Mouse (Mus musculus) midbrain, embryonic 12.5 days (tissue): Measurements from ENCODE around the gene Il1r1. TPM values are rescaled to one million over a fixed set of nuclear protein-coding genes. Genes with fewer than 3 reads are reported as not detected.

Source experiments
- ATAC-seq: fragments of 200-750 bp; cut with Nextera tagmentation; 2 replicates; pipeline ENCODE4 v1.8.0; 2017; ENCODE audit warnings: low read depth, moderate TSS enrichment, moderate library complexity; ENCODE audit not compliant: low FRiP score
- H3K27ac ChIP-seq: fragments of 300-500 bp; sonication (generic); replicated peaks from 2 replicates; pipeline ENCODE4 v1.5.1; 2016; ENCODE audit warnings: mild to moderate bottlenecking
- H3K27me3 ChIP-seq: fragments of 300-500 bp; sonication (generic); 2 replicates; pipeline ENCODE4 v1.6.1; 2016; ENCODE audit warnings: mild to moderate bottlenecking
- H3K36me3 ChIP-seq: fragments of 300-500 bp; sonication (generic); 2 replicates; pipeline ENCODE4 v1.6.1; 2016
- H3K4me1 ChIP-seq: fragments of 300-500 bp; sonication (generic); 2 replicates; pipeline ENCODE4 v1.6.1; 2016
- H3K4me2 ChIP-seq: fragments of 300-500 bp; sonication (generic); replicated peaks from 2 replicates; pipeline ENCODE4 v1.6.1; 2016; ENCODE audit warnings: mild to moderate bottlenecking, moderate library complexity
- H3K4me3 ChIP-seq: fragments of 300-500 bp; sonication (generic); 2 replicates; pipeline ENCODE4 v1.5.1; 2016; ENCODE audit warnings: mild to moderate bottlenecking
- H3K9ac ChIP-seq: fragments of 300-500 bp; sonication (generic); replicated peaks from 2 replicates; pipeline ENCODE4 v1.6.1; 2016; ENCODE audit warnings: mild to moderate bottlenecking, moderate library complexity
- H3K9me3 ChIP-seq: fragments of 300-500 bp; sonication (generic); 2 replicates; pipeline ENCODE4 v1.6.1; 2016; ENCODE audit warnings: mild to moderate bottlenecking
- WGBS: fragments of 180-500 bp; shearing (Covaris S2); methylation state at CpG from one replicate; pipeline ENCODE4 v1.1.7; 2016; 5-methylcytosine and 5-hydroxymethylcytosine counted together
- polyA plus RNA-seq: library from polyadenylated mRNA; unstranded; fragments of >200 nt; fragmentation: Nextera tagmentation; extraction: Ambion mirVana; gene quantifications from 2 replicates; pipeline ENCODE4 v1.2.1, GENCODE M21; 2016

The Il1r1 gene
- polyA plus RNA-seq, 1 experiment from 2014 or later, result 1.9 TPM

- Histone ChIP-seq H3K9ac (no peak overlapping the region), H3K9me3 (no peaks in the 10 kb centered on the region), H3K4me2 (no peak overlapping the region), H3K4me3 (no peak overlapping the region), H3K4me1 (no peaks in the 10 kb centered on the region), H3K27ac (no peak overlapping the region), H3K27me3 (no peaks in the 10 kb centered on the region), H3K36me3 (no peaks in the 10 kb centered on the region)
- 86% methylated on average over 1 of the region's 1 CpGs for WGBS
- ATAC-seq, result no peak
These were observed 48.6 kb downstream of the Il1r1 start for GRCm38 (mm10) chr1:40273491-40273890.

- H3K4me3 ChIP-seq, result no peak overlapping the region
- H3K36me3 ChIP-seq, result no peaks in the 10 kb centered on the region
- H3K27me3 ChIP-seq, result no peaks in the 10 kb centered on the region
- no peaks in the 10 kb centered on the region for H3K4me1 ChIP-seq
- no peak overlapping the region for H3K4me2 ChIP-seq
- H3K27ac ChIP-seq, result no peak overlapping the region
- H3K9ac ChIP-seq, result no peak overlapping the region
- ATAC-seq, result no peak
- H3K9me3 ChIP-seq, result no peaks in the 10 kb centered on the region
- WGBS, result 85% methylated on average over 10 of the region's 10 CpGs
These were observed 50.6 kb downstream of the Il1r1 start for GRCm38 (mm10) chr1:40275285-40276013.

- no peak for ATAC-seq
These were observed 53.1 kb downstream of the Il1r1 start for GRCm38 (mm10) chr1:40277944-40278343.

GRCm38 (mm10) chr1:40278720-40279119, 53.8 kb downstream of the Il1r1 start:
- H3K27me3 ChIP-seq, result no peaks in the 10 kb centered on the region
- no peaks in the 10 kb centered on the region for H3K36me3 ChIP-seq
- no peak overlapping the region for H3K4me2 ChIP-seq
- H3K4me3 ChIP-seq, result no peak overlapping the region
- no peak overlapping the region for H3K9ac ChIP-seq
- H3K27ac ChIP-seq, result no peak overlapping the region
- H3K9me3 ChIP-seq, result no peaks in the 10 kb centered on the region
- ATAC-seq, result no peak
- no peaks in the 10 kb centered on the region for H3K4me1 ChIP-seq
- WGBS, result 80% methylated on average over 2 of the region's 2 CpGs

More at GRCm38 (mm10) chr1:40277944-40278343, 53.1 kb downstream of the Il1r1 start:
- Histone ChIP-seq H3K9me3 (no peaks in the 10 kb centered on the region), H3K27ac (no peak overlapping the region), H3K4me1 (no peaks in the 10 kb centered on the region), H3K9ac (no peak overlapping the region), H3K27me3 (no peaks in the 10 kb centered on the region), H3K4me2 (no peak overlapping the region), H3K4me3 (no peak overlapping the region), H3K36me3 (no peaks in the 10 kb centered on the region)
- 91% methylated on average over 4 of the region's 4 CpGs for WGBS

GRCm38 (mm10) chr1:40279182-40279743, 54.4 kb downstream of the Il1r1 start:
- no peaks in the 10 kb centered on the region for H3K9me3 ChIP-seq
- WGBS, result 91% methylated on average over 11 of the region's 11 CpGs
- no peak for ATAC-seq
- no peak overlapping the region for H3K4me2 ChIP-seq
- H3K27me3 ChIP-seq, result no peaks in the 10 kb centered on the region
- no peak overlapping the region for H3K9ac ChIP-seq
- no peak overlapping the region for H3K4me3 ChIP-seq
- no peaks in the 10 kb centered on the region for H3K4me1 ChIP-seq
- H3K27ac ChIP-seq, result no peak overlapping the region
- no peaks in the 10 kb centered on the region for H3K36me3 ChIP-seq

- no peak for ATAC-seq
- WGBS, result 80% methylated on average over 4 of the region's 4 CpGs
- Histone ChIP-seq H3K36me3 (no peaks in the 10 kb centered on the region), H3K4me2 (no peak overlapping the region), H3K9ac (no peak overlapping the region), H3K27ac (no peak overlapping the region), H3K4me1 (no peaks in the 10 kb centered on the region), H3K9me3 (no peaks in the 10 kb centered on the region), H3K4me3 (no peak overlapping the region), H3K27me3 (no peaks in the 10 kb centered on the region)
These were observed 57.1 kb downstream of the Il1r1 start for GRCm38 (mm10) chr1:40281950-40282349.

GRCm38 (mm10) chr1:40282394-40282793, 57.5 kb downstream of the Il1r1 start:
- no peak overlapping the region for H3K9ac ChIP-seq
- H3K27me3 ChIP-seq, result no peaks in the 10 kb centered on the region
- ATAC-seq, result no peak
- no peak overlapping the region for H3K27ac ChIP-seq
- WGBS, result 78% methylated on average over 3 of the region's 3 CpGs
- H3K4me1 ChIP-seq, result no peaks in the 10 kb centered on the region
- no peaks in the 10 kb centered on the region for H3K36me3 ChIP-seq
- H3K4me3 ChIP-seq, result no peak overlapping the region
- no peak overlapping the region for H3K4me2 ChIP-seq
- H3K9me3 ChIP-seq, result no peaks in the 10 kb centered on the region

- WGBS, result 91% methylated on average over 4 of the region's 5 CpGs
- H3K4me2 ChIP-seq, result no peak overlapping the region
- H3K4me1 ChIP-seq, result no peaks in the 10 kb centered on the region
- H3K27me3 ChIP-seq, result no peaks in the 10 kb centered on the region
- no peak for ATAC-seq
- H3K4me3 ChIP-seq, result no peak overlapping the region
- no peak overlapping the region for H3K9ac ChIP-seq
- H3K27ac ChIP-seq, result no peak overlapping the region
- H3K9me3 ChIP-seq, result no peaks in the 10 kb centered on the region
- H3K36me3 ChIP-seq, result no peaks in the 10 kb centered on the region
These were observed 59.1 kb downstream of the Il1r1 start for GRCm38 (mm10) chr1:40283995-40284394.

GRCm38 (mm10) chr1:40290489-40291255, 65.8 kb downstream of the Il1r1 start:
- H3K9ac ChIP-seq, result no peak overlapping the region
- H3K36me3 ChIP-seq, result no peaks in the 10 kb centered on the region
- WGBS, result 77% methylated on average over 12 of the region's 12 CpGs
- no peaks in the 10 kb centered on the region for H3K4me1 ChIP-seq
- ATAC-seq, result no peak
- H3K4me3 ChIP-seq, result no peak overlapping the region
- H3K9me3 ChIP-seq, result no peaks in the 10 kb centered on the region
- H3K27me3 ChIP-seq, result no peaks in the 10 kb centered on the region
- H3K27ac ChIP-seq, result no peak overlapping the region
- H3K4me2 ChIP-seq, result no peak overlapping the region

- Histone ChIP-seq H3K27ac (no peak overlapping the region), H3K9me3 (no peaks in the 10 kb centered on the region), H3K9ac (no peak overlapping the region), H3K27me3 (no peaks in the 10 kb centered on the region), H3K4me1 (no peaks in the 10 kb centered on the region), H3K4me2 (no peak overlapping the region), H3K36me3 (no peaks in the 10 kb centered on the region), H3K4me3 (no peak overlapping the region)
- ATAC-seq, result no peak
- WGBS, result 96% methylated on average over 2 of the region's 2 CpGs
These were observed 67.4 kb downstream of the Il1r1 start for GRCm38 (mm10) chr1:40292231-40292630.

- H3K4me2 ChIP-seq, result no peak overlapping the region
- no peak for ATAC-seq
These were observed 69.0 kb downstream of the Il1r1 start for GRCm38 (mm10) chr1:40293891-40294290.

GRCm38 (mm10) chr1:40294824-40295223, 69.9 kb downstream of the Il1r1 start:
- 95% methylated on average over 9 of the region's 9 CpGs for WGBS
- H3K27ac ChIP-seq, result no peak overlapping the region
- H3K36me3 ChIP-seq, result no peaks in the 10 kb centered on the region
- H3K4me2 ChIP-seq, result no peak overlapping the region
- ATAC-seq, result no peak
- H3K9ac ChIP-seq, result no peak overlapping the region
- H3K4me1 ChIP-seq, result no peaks in the 10 kb centered on the region
- no peaks in the 10 kb centered on the region for H3K9me3 ChIP-seq
- no peak overlapping the region for H3K4me3 ChIP-seq
- no peaks in the 10 kb centered on the region for H3K27me3 ChIP-seq

More at GRCm38 (mm10) chr1:40293891-40294290, 69.0 kb downstream of the Il1r1 start:
- H3K27ac ChIP-seq, result no peak overlapping the region
- H3K4me3 ChIP-seq, result no peak overlapping the region
- H3K36me3 ChIP-seq, result no peaks in the 10 kb centered on the region
- no peak overlapping the region for H3K9ac ChIP-seq
- 95% methylated on average over 7 of the region's 7 CpGs for WGBS
- no peaks in the 10 kb centered on the region for H3K27me3 ChIP-seq
- no peaks in the 10 kb centered on the region for H3K4me1 ChIP-seq
- no peaks in the 10 kb centered on the region for H3K9me3 ChIP-seq
